Mouse (Mus musculus) CH12.LX (cell line): ENCODE measurements around the gene Rbfox1.

Source experiments
- CHD1 ChIP-seq: IDR thresholded peaks from 2 replicates; pipeline ENCODE4 v1.6.1; 2012; ENCODE audit warnings: low read depth, low read length, improper control_type of control experiment, inconsistent platforms
- CHD2 ChIP-seq: IDR thresholded peaks from 2 replicates; pipeline ENCODE4 v1.6.1; 2011; ENCODE audit warnings: low read length, improper control_type of control experiment
- CTCF ChIP-seq, 2 experiments: IDR thresholded peaks in 1 of 2; conservative IDR thresholded peaks in 1 of 2; 2 replicates each; pipeline ENCODE4 v1.5.1; 2011 to 2012; ENCODE audit warnings: low read depth in 2 of 2, low read length in 2 of 2, improper control_type of control experiment in 1 of 2, inconsistent platforms in 1 of 2, mild to moderate bottlenecking in 1 of 2, moderate library complexity in 1 of 2
- HCFC1 ChIP-seq: IDR thresholded peaks from 2 replicates; pipeline ENCODE4 v1.6.1; 2012; ENCODE audit warnings: low read depth, mild to moderate bottlenecking, inconsistent platforms, low read length, improper control_type of control experiment
- MAFK ChIP-seq: IDR thresholded peaks from 2 replicates; pipeline ENCODE4 v1.6.1; 2011; ENCODE audit warnings: low read length, improper control_type of control experiment; ENCODE audit not compliant: insufficient replicate concordance
- MAX ChIP-seq: IDR thresholded peaks from 2 replicates; pipeline ENCODE4 v1.6.1; 2011; ENCODE audit warnings: low read length, improper control_type of control experiment
- MXI1 ChIP-seq: IDR thresholded peaks from 2 replicates; pipeline ENCODE4 v1.6.1; 2011; ENCODE audit warnings: mild to moderate bottlenecking, low read depth, low read length, improper control_type of control experiment
- MYC ChIP-seq: IDR thresholded peaks from 2 replicates; pipeline ENCODE4 v1.6.1; 2011; ENCODE audit warnings: low read depth, mild to moderate bottlenecking, improper control_type of control experiment, low read length
- NELFE ChIP-seq: IDR thresholded peaks from 2 replicates; pipeline ENCODE4 v1.6.1; 2011; ENCODE audit warnings: low read depth, low read length, improper control_type of control experiment
- POLR2A ChIP-seq: IDR thresholded peaks from 2 replicates; pipeline ENCODE4 v1.6.1; 2011; ENCODE audit warnings: low read depth, mild to moderate bottlenecking, improper control_type of control experiment, low read length
- POLR2AphosphoS2 ChIP-seq: IDR thresholded peaks from 2 replicates; pipeline ENCODE4 v1.6.1; 2011; ENCODE audit warnings: low read depth, low read length, improper control_type of control experiment
- RCOR1 ChIP-seq: conservative IDR thresholded peaks from 2 replicates; pipeline ENCODE4 v1.6.1; 2012; ENCODE audit warnings: low read depth, mild to moderate bottlenecking, inconsistent platforms, low read length, improper control_type of control experiment
- ZNF384 ChIP-seq: IDR thresholded peaks from 2 replicates; pipeline ENCODE4 v1.6.1; 2012; ENCODE audit warnings: low read depth, low read length, improper control_type of control experiment, inconsistent platforms

DNA sequence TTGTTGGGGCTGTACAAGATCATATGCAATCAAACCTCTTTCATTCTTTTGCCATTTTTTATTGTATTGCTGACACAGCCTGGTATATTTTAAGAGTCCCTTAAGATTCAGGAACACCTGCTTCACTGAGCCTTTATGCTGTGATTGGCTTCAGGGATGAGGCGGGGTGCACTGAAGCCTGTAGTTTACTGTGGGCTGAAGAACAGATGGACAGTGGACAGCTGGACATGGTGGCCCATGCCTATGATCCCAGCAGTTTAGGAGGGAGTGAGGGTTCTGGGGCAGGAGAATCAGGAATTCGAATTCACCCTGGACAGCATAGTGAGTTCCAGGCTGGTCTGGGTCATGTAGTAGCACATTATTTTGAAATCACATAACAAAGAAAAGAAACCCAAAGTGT lies 1198.8 kb downstream of the Rbfox1 start:
- no peak for TF ChIP-seq HCFC1
- no peak for TF ChIP-seq ZNF384
- no peak for TF ChIP-seq POLR2AphosphoS2
- TF ChIP-seq RCOR1: no peak
- no peak for TF ChIP-seq POLR2A
- TF ChIP-seq CHD1: no peak
- no peak for TF ChIP-seq CTCF (conservative IDR thresholded peaks at IDR 0.05 in 1 of 2, IDR thresholded peaks at IDR 0.05 in 1 of 2; ENCODE audit: low read depth in 2 of 2, low read length in 2 of 2)
- no peak for TF ChIP-seq MXI1
- no peak for TF ChIP-seq CHD2
- TF ChIP-seq MAX: no peak
- no peak for TF ChIP-seq MYC
- TF ChIP-seq MAFK: no peak
- no peak for TF ChIP-seq NELFE
